9 mouse cellular contexts compared by ENCODE assay signal in the genomic region with DNA sequence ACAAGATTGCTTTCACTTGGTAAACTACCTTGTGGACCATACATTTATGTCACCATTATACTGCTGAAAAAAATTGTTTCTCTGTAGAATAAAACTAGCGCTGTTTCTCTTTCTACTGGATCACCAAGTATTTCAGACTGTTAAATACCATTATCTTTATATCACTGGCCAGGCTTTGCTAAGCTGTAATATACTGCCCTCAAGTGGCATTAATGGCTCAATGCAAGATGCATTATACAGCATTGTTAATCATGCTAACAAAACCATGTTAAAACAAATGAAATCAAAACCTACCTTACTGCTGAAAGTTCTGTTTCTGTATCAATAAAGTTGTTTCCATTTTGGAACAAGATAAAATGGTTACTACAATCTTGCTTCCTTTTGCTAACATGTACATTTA.
DNase-seq lines count a peak whose midpoint lies in the region; ATAC-seq and TF ChIP-seq lines count a peak whose summit lies in the region.
"Had no signal": no experiment of that assay in that cellular context is flagged by ENCODE, and none has a peak within 500 bp of the region (broad histone marks: within the 10 kb centered on the region; RNA-seq: fewer than 3 reads in every experiment).

No protein-coding gene starts in this region.

- ATAC-seq in forebrain, embryonic 14.5 days, result no peak
- ATAC-seq in liver, embryonic 14.5 days (ENCODE audit: insufficient read depth), result no peak
- peak; percentile 40 for ATAC-seq in activated CD4-positive, CD25-positive, alpha-beta regulatory T cell, adult 4 months
- peak; percentile 80; the same call in 1 of the 2 replicates for ATAC-seq in megakaryocyte-erythroid progenitor cell, adult 5-6 weeks (replicated peaks; ENCODE audit: low FRiP score, low TSS enrichment, poor library complexity, severe bottlenecking)

- no peak overlapping the region for H3K9ac ChIP-seq in forebrain, embryonic 14.5 days (ENCODE audit: low read length)
- no peak overlapping the region for H3K9ac ChIP-seq in liver, embryonic 14.5 days (replicated peaks)

- H3K4me2 ChIP-seq in forebrain, embryonic 14.5 days (ENCODE audit: low read length), result no peak overlapping the region
- no peak overlapping the region for H3K4me2 ChIP-seq in liver, embryonic 14.5 days (ENCODE audit: low read depth)

- H3K36me3 ChIP-seq in forebrain, embryonic 14.5 days (ENCODE audit: control insufficient read depth, insufficient read depth, low read length), result peaks cover 46% of the 10 kb centered on the region
- H3K36me3 ChIP-seq in forebrain, embryonic 10.5 days (replicated peaks), result peaks cover 35% of the 10 kb centered on the region
- peaks cover 6% of the 10 kb centered on the region; the same call in 1 of the 2 replicates for H3K36me3 ChIP-seq in liver, embryonic 14.5 days (replicated peaks; ENCODE audit: control insufficient read depth, insufficient read depth, low read depth)

- no peak overlapping the region for H3K27ac ChIP-seq in forebrain, embryonic 14.5 days (ENCODE audit: low read depth, low read length)
- H3K27ac ChIP-seq in forebrain, embryonic 10.5 days, result no peak overlapping the region
- H3K27ac ChIP-seq in liver, embryonic 14.5 days, result no peak overlapping the region

- 57% methylated on average over 1 of the region's 1 CpGs for WGBS in forebrain, embryonic 14.5 days
- 81% methylated on average over 1 of the region's 1 CpGs for WGBS in forebrain, embryonic 10.5 days
- 67% methylated on average over 1 of the region's 1 CpGs for WGBS in liver, embryonic 14.5 days (ENCODE audit: insufficient replicate concordance)

- TF ChIP-seq EP300 in liver, embryonic 14.5 days (IDR thresholded peaks at IDR 0.05; ENCODE audit: low read depth), result no peak

- TF ChIP-seq CTCF in liver, embryonic 14.5 days (IDR thresholded peaks at IDR 0.05; ENCODE audit: low read depth), result peak; percentile 58; the same call in 1 of the 2 replicates

- peak; percentile 82 for DNase-seq in forebrain, embryonic 14.5 days (ENCODE audit: low spot score)
- no peak for DNase-seq in forebrain, embryonic 10.5 days (ENCODE audit: extremely low spot score, low spot score)
- peak in 2 of 3 experiments; percentile 1 to 4 for DNase-seq in liver, embryonic 14.5 days (ENCODE audit: low read depth in 3 of 3, low spot score in 3 of 3)
- DNase-seq in liver, result no peak
- no peak for DNase-seq in T-cell, adult 2 months (ENCODE audit: low spot score)
- no peak for DNase-seq in layer of hippocampus, adult 9-11 months

- no peaks in the 10 kb centered on the region for H3K9me3 ChIP-seq in forebrain, embryonic 14.5 days (replicated peaks; ENCODE audit: control insufficient read depth, low read length)
- H3K9me3 ChIP-seq in forebrain, embryonic 10.5 days, result no peaks in the 10 kb centered on the region
- H3K9me3 ChIP-seq in liver, embryonic 14.5 days (ENCODE audit: control insufficient read depth, low read length), result no peaks in the 10 kb centered on the region

- H3K27me3 ChIP-seq in forebrain, embryonic 14.5 days (replicated peaks; ENCODE audit: control insufficient read depth, insufficient read depth, low read length), result no peaks in the 10 kb centered on the region
- no peaks in the 10 kb centered on the region for H3K27me3 ChIP-seq in forebrain, embryonic 10.5 days (ENCODE audit: poor library complexity, severe bottlenecking)
- no peaks in the 10 kb centered on the region for H3K27me3 ChIP-seq in liver, embryonic 14.5 days (ENCODE audit: control insufficient read depth, insufficient read depth, low read length)

- H3K4me3 ChIP-seq in forebrain, embryonic 14.5 days (ENCODE audit: low read depth, low read length), result no peak overlapping the region
- no peak overlapping the region for H3K4me3 ChIP-seq in forebrain, embryonic 10.5 days
- H3K4me3 ChIP-seq in liver, embryonic 14.5 days (ENCODE audit: insufficient read depth in 1 of 2, low read depth in 2 of 2, low read length in 2 of 2), result no peak overlapping the region
- H3K4me3 ChIP-seq: erythroblast, embryonic 14.5 days had no signal

- H3K4me1 ChIP-seq in forebrain, embryonic 14.5 days (ENCODE audit: control insufficient read depth, insufficient read depth, low read length), result no peaks in the 10 kb centered on the region
- H3K4me1 ChIP-seq in forebrain, embryonic 10.5 days, result no peaks in the 10 kb centered on the region
- no peaks in the 10 kb centered on the region for H3K4me1 ChIP-seq in liver, embryonic 14.5 days (replicated peaks; ENCODE audit: control insufficient read depth in 2 of 2, insufficient read depth in 2 of 2, low read length in 1 of 2)

Comparison
In these comparisons a context has a peak if more than half of its experiments do, and no peak if none do; other contexts are left out.
1. DNase-seq: peak in forebrain, embryonic 14.5 days (single experiment) and liver, embryonic 14.5 days (2 of 3); none in forebrain, embryonic 10.5 days (single experiment), liver (single experiment), T-cell, adult 2 months (single experiment) and layer of hippocampus, adult 9-11 months (single experiment).
2. ATAC-seq: peak in activated CD4-positive, CD25-positive, alpha-beta regulatory T cell, adult 4 months (single experiment) and megakaryocyte-erythroid progenitor cell, adult 5-6 weeks (single experiment); none in forebrain, embryonic 14.5 days (single experiment) and liver, embryonic 14.5 days (single experiment).